Mouse (Mus musculus) layer of hippocampus, adult 9-10 months (tissue): ENCODE measurements at regions not wholly inside any gene's neighbourhood (a gene's known extent, or its start where the extent isn't known, plus 50 kb on each side); places are given as distances from the start of the nearest gene placed in this dataset.

Source experiments
- DNase-seq: peaks from one replicate; pipeline ENCODE4 v3.0.0; 2022; ENCODE audit warnings: low spot score

GRCm38 (mm10) chr1:71948686-71949085, 263.4 kb downstream of the Mreg start:
- no peak for DNase-seq

- no peak for DNase-seq
Observed at GRCm38 (mm10) chr1:71947506-71947905, 264.6 kb downstream of the Mreg start.

- no peak for DNase-seq
Observed at GRCm38 (mm10) chr1:71946911-71947310, 265.2 kb downstream of the Mreg start.

- no peak for DNase-seq
Observed at GRCm38 (mm10) chr1:71945070-71945469, 267.0 kb downstream of the Mreg start.

GRCm38 (mm10) chr1:71944531-71944930, 267.6 kb downstream of the Mreg start:
- DNase-seq = no peak

- no peak for DNase-seq
Observed at GRCm38 (mm10) chr1:71942145-71942544, 270.0 kb downstream of the Mreg start.

- DNase-seq = no peak
Observed at GRCm38 (mm10) chr1:71941688-71942087, 270.4 kb downstream of the Mreg start.

GRCm38 (mm10) chr1:71940900-71941299, 271.2 kb downstream of the Mreg start:
- DNase-seq = no peak

- DNase-seq = no peak
Observed at GRCm38 (mm10) chr1:71938323-71939007, 273.6 kb downstream of the Mreg start.

- no peak for DNase-seq
Observed at GRCm38 (mm10) chr1:71937922-71938321, 274.2 kb downstream of the Mreg start.

GRCm38 (mm10) chr1:71937168-71937567, 274.9 kb downstream of the Mreg start:
- no peak for DNase-seq

GRCm38 (mm10) chr1:71936501-71937129, 275.5 kb downstream of the Mreg start:
- no peak for DNase-seq

GRCm38 (mm10) chr1:71925501-71925900, 272.5 kb upstream of the Fn1 start:
- DNase-seq = no peak

- no peak for DNase-seq
Observed at GRCm38 (mm10) chr1:71924884-71925283, 271.9 kb upstream of the Fn1 start.

GRCm38 (mm10) chr1:71923731-71924130, 270.7 kb upstream of the Fn1 start:
- no peak for DNase-seq

- no peak for DNase-seq
Observed at GRCm38 (mm10) chr1:71921456-71921855, 268.5 kb upstream of the Fn1 start.

- no peak for DNase-seq
Observed at GRCm38 (mm10) chr1:71919891-71920290, 266.9 kb upstream of the Fn1 start.

- DNase-seq = no peak
Observed at GRCm38 (mm10) chr1:71917021-71917420, 264.0 kb upstream of the Fn1 start.

GRCm38 (mm10) chr1:71914439-71914838, 261.4 kb upstream of the Fn1 start:
- no peak for DNase-seq

GRCm38 (mm10) chr1:71913221-71913620, 260.2 kb upstream of the Fn1 start:
- no peak for DNase-seq

GRCm38 (mm10) chr1:71912441-71912840, 259.4 kb upstream of the Fn1 start:
- DNase-seq = no peak

GRCm38 (mm10) chr1:71910125-71910524, 257.1 kb upstream of the Fn1 start:
- no peak for DNase-seq

GRCm38 (mm10) chr1:71909508-71910124, 256.6 kb upstream of the Fn1 start:
- no peak for DNase-seq
